Mouse (Mus musculus) heart, embryonic 12.5 days (tissue): Measurements from ENCODE around the gene Morn1. TPM values are rescaled to one million over a fixed set of nuclear protein-coding genes. Genes with fewer than 3 reads are reported as not detected.
A peak's percentile ranks its signal among the peaks of the same experiment; 100 is the strongest.

Source experiments
- ATAC-seq: fragments of 200-750 bp; cut with Nextera tagmentation; 2 replicates; pipeline ENCODE4 v1.8.0; 2017; ENCODE audit warnings: moderate TSS enrichment, moderate library complexity; ENCODE audit not compliant: insufficient number of reproducible peaks, low FRiP score
- H3K27ac ChIP-seq: fragments of 300-500 bp; sonication (generic); 2 replicates; pipeline ENCODE4 v1.5.1; 2016; ENCODE audit warnings: mild to moderate bottlenecking, moderate library complexity; ENCODE audit not compliant: poor library complexity, severe bottlenecking
- H3K27me3 ChIP-seq: fragments of 300-500 bp; sonication (generic); replicated peaks from 2 replicates; pipeline ENCODE4 v1.6.1; 2016; ENCODE audit warnings: mild to moderate bottlenecking, moderate library complexity
- H3K36me3 ChIP-seq: fragments of 300-500 bp; sonication (generic); 2 replicates; pipeline ENCODE4 v1.6.1; 2016; ENCODE audit warnings: mild to moderate bottlenecking, moderate library complexity
- H3K4me1 ChIP-seq: fragments of 300-500 bp; sonication (generic); replicated peaks from 2 replicates; pipeline ENCODE4 v1.6.1; 2016; ENCODE audit warnings: mild to moderate bottlenecking
- H3K4me2 ChIP-seq: fragments of 300-500 bp; sonication (generic); 2 replicates; pipeline ENCODE4 v1.6.1; 2016; ENCODE audit warnings: mild to moderate bottlenecking, moderate library complexity
- H3K4me3 ChIP-seq: fragments of 300-500 bp; sonication (generic); 2 replicates; pipeline ENCODE4 v1.5.1; 2016; ENCODE audit warnings: mild to moderate bottlenecking
- H3K9ac ChIP-seq: fragments of 300-500 bp; sonication (generic); 2 replicates; pipeline ENCODE4 v1.6.1; 2016; ENCODE audit warnings: mild to moderate bottlenecking, moderate library complexity
- H3K9me3 ChIP-seq: fragments of 300-500 bp; sonication (generic); replicated peaks from 2 replicates; pipeline ENCODE4 v1.6.1; 2016; ENCODE audit warnings: mild to moderate bottlenecking, moderate library complexity
- whole genome bisulfite sequencing: fragments of 180-500 bp; shearing (Covaris S2); methylation state at CpG from one replicate; pipeline ENCODE4 v1.1.7; 2016; 5-methylcytosine and 5-hydroxymethylcytosine counted together
- polyA plus RNA-seq: library from polyadenylated mRNA; unstranded; fragments of >200 nt; fragmentation: Nextera tagmentation; extraction: Ambion mirVana; gene quantifications from 2 replicates; pipeline ENCODE4 v1.2.1, GENCODE M21; 2016

Morn1 gene
- polyA plus RNA-seq, 1 experiment from 2014 or later = 3.1 TPM

- Histone ChIP-seq H3K36me3 (no peaks in the 10 kb centered on the region), H3K27ac (peak overlapping the region; percentile 85; the same call in 1 of the 2 replicates), H3K9ac (no peak overlapping the region), H3K9me3 (no peaks in the 10 kb centered on the region), H3K27me3 (no peaks in the 10 kb centered on the region), H3K4me3 (no peak overlapping the region), H3K4me2 (no peak overlapping the region), H3K4me1 (peaks cover 83% of the 10 kb centered on the region)
- ATAC-seq = no peak
- WGBS = 84% methylated on average over 7 of the region's 7 CpGs
Measured at GRCm38 (mm10) chr4:155183201-155183600, 96.8 kb downstream of the Morn1 start.

- H3K4me2 ChIP-seq = peak overlapping the region; percentile 48
Measured at GRCm38 (mm10) chr4:155184248-155185070, 98.1 kb downstream of the Morn1 start.

DNA sequence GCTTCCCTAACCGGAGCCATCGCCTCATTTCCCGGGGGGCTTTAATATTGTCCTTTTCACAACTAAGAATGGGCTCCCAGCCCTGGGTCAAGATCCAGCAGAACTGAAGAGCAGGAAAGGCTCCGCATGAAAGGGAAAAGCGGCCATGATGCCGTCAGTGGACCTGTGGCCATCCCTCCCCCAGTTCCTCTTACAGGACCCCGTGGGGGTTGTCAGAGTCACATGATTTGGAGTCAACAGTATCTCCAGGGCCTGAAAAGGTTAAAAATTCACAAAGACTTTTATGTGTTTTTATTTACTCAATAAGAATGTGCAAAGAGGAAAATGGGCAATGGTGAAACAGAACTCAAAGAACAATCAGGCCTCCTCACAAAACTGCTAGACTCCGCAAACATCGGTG is 99.5 kb downstream of the Morn1 start:
- H3K4me1 ChIP-seq = peaks cover 87% of the 10 kb centered on the region
- no peak for ATAC-seq
- H3K27me3 ChIP-seq = no peaks in the 10 kb centered on the region
- WGBS = 86% methylated on average over 9 of the region's 9 CpGs
- H3K4me2 ChIP-seq = no peak overlapping the region
- no peaks in the 10 kb centered on the region for H3K9me3 ChIP-seq
- no peak overlapping the region for H3K9ac ChIP-seq
- no peak overlapping the region for H3K4me3 ChIP-seq
- H3K36me3 ChIP-seq = no peaks in the 10 kb centered on the region
- H3K27ac ChIP-seq = 0 out of 2 replicates have a peak overlapping the region, but pooled peaks have one; percentile 29

More at GRCm38 (mm10) chr4:155184248-155185070, 98.1 kb downstream of the Morn1 start:
- Histone ChIP-seq H3K27ac (peak overlapping the region; percentile 85), H3K4me3 (0 out of 2 replicates have a peak overlapping the region, but pooled peaks have one; percentile 0), H3K9ac (peak overlapping the region; percentile 45), H3K27me3 (no peaks in the 10 kb centered on the region), H3K36me3 (no peaks in the 10 kb centered on the region), H3K4me1 (peaks cover 82% of the 10 kb centered on the region), H3K9me3 (no peaks in the 10 kb centered on the region)
- WGBS = 37% methylated on average over 18 of the region's 18 CpGs
- peak; percentile 49; the same call in 1 of the 2 replicates for ATAC-seq

DNA sequence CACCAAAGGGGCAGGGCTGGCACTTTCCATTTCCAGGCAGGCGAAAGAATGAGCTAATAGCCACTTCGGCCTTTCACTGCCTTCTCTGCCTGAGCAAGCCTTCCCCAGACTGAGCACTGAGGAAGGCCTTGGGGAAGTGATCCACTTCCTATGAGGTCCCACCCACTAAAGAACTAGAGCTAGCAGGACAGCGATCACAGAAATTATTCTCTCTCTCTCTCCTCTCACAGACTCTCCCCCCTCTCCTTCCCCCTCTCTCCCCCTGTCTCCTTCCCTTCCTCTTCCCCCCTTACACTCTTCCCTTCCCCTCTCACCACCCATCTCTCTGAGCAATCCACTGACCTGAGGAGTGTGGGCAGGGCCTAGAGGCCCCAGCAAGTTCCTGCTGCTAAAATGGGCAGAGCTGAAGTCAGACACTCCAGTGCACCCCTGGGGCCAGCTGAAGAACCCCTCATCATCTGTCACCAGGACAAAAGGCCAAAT is 100.9 kb downstream of the Morn1 start:
- 20% methylated on average over 3 of the region's 3 CpGs for WGBS
- peak; percentile 22; the same call in 1 of the 2 replicates for ATAC-seq
- Histone ChIP-seq H3K9ac (peak overlapping the region; percentile 46; the same call in 1 of the 2 replicates), H3K4me3 (no peak overlapping the region), H3K4me2 (peak overlapping the region; percentile 34), H3K36me3 (no peaks in the 10 kb centered on the region), H3K27ac (peak overlapping the region; percentile 79), H3K4me1 (peaks cover 95% of the 10 kb centered on the region), H3K9me3 (no peaks in the 10 kb centered on the region), H3K27me3 (no peaks in the 10 kb centered on the region)

GRCm38 (mm10) chr4:155188341-155188740 is 102.0 kb downstream of the Morn1 start:
- WGBS = 32% methylated on average over 8 of the region's 8 CpGs
- H3K9ac ChIP-seq = peak overlapping the region; percentile 46; the same call in 1 of the 2 replicates

GRCm38 (mm10) chr4:155188803-155189202 is 102.4 kb downstream of the Morn1 start:
- Histone ChIP-seq H3K27ac (peak overlapping the region; percentile 79; the same call in 1 of the 2 replicates), H3K4me1 (peaks cover 97% of the 10 kb centered on the region), H3K36me3 (no peaks in the 10 kb centered on the region; the same call in 1 of the 2 replicates), H3K9me3 (no peaks in the 10 kb centered on the region), H3K4me2 (no peak overlapping the region), H3K9ac (peak overlapping the region; percentile 46; the same call in 1 of the 2 replicates), H3K27me3 (no peaks in the 10 kb centered on the region), H3K4me3 (no peak overlapping the region)
- no peak for ATAC-seq

More at GRCm38 (mm10) chr4:155188341-155188740, 102.0 kb downstream of the Morn1 start:
- H3K4me2 ChIP-seq = no peak overlapping the region
- no peak overlapping the region for H3K4me3 ChIP-seq
- no peak for ATAC-seq
- H3K27me3 ChIP-seq = no peaks in the 10 kb centered on the region
- H3K4me1 ChIP-seq = peaks cover 97% of the 10 kb centered on the region
- no peaks in the 10 kb centered on the region; the same call in 1 of the 2 replicates for H3K36me3 ChIP-seq
- peak overlapping the region; percentile 79 for H3K27ac ChIP-seq
- H3K9me3 ChIP-seq = no peaks in the 10 kb centered on the region

DNA sequence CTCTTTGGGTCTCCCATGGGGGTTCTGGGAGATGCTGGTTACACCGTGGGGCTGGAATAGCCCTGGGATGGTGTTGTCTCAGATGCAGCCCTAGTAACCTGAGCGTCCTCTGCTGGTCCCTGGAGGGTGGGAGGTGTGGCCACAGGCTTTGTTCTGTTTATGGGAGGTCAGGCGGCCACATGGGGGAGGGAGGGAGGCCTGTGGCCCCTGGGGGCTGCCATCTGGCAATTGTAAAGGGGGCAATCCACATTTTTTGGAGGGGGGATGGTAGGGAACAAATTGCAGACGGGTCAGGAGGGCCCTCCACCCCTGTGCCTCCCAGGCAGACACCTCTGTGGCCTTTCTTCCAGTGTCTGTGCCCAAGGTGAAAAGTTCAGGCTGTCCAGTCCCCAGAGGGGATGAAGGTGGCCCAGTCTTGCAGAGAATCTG is 103.3 kb downstream of the Morn1 start:
- H3K9ac ChIP-seq = 0 out of 2 replicates have a peak overlapping the region, but pooled peaks have one; percentile 42
- peak overlapping the region; percentile 36; the same call in 1 of the 2 replicates for H3K27ac ChIP-seq
- no peaks in the 10 kb centered on the region; the same call in 1 of the 2 replicates for H3K36me3 ChIP-seq
- no peaks in the 10 kb centered on the region for H3K9me3 ChIP-seq
- no peaks in the 10 kb centered on the region for H3K27me3 ChIP-seq
- no peak overlapping the region for H3K4me3 ChIP-seq
- peak; percentile 36; the same call in 1 of the 2 replicates for ATAC-seq
- peak overlapping the region; percentile 17 for H3K4me2 ChIP-seq
- H3K4me1 ChIP-seq = peaks cover 92% of the 10 kb centered on the region
- 12% methylated on average over 4 of the region's 4 CpGs for WGBS

DNA sequence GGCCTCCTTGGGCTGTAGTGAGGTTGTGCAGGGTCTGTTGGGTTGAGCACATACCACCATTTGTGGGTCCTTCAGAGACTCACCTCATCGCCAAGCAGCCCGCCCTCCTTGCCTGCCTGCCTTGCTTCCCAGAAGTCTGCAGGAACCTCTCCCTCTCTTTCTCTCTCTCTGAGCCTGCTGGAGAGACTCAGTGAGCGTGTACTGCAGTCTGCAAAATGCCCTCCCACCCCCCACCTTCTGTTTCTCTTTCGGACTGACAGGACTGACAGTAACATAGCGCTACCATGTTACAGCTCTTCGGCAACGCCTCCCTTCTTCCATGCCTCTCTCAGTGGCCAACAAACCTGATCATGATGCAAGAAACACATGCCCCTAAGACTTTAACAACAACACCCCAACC is 103.9 kb downstream of the Morn1 start:
- ATAC-seq = no peak
- no peaks in the 10 kb centered on the region; the same call in 1 of the 2 replicates for H3K36me3 ChIP-seq
- no peak overlapping the region for H3K9ac ChIP-seq
- peaks cover 90% of the 10 kb centered on the region for H3K4me1 ChIP-seq
- 36% methylated on average over 7 of the region's 7 CpGs for WGBS
- no peaks in the 10 kb centered on the region for H3K27me3 ChIP-seq
- H3K9me3 ChIP-seq = no peaks in the 10 kb centered on the region
- H3K27ac ChIP-seq = peak overlapping the region; percentile 36; the same call in 1 of the 2 replicates
- H3K4me2 ChIP-seq = peak overlapping the region; percentile 17
- no peak overlapping the region for H3K4me3 ChIP-seq

Other genes with a start within 250 kb of the Morn1 start
- 0.11 and 0.62 TPM in 2 replicates for gene Ttc34, start 249.1 kb upstream of the Morn1 start, polyA plus RNA-seq
- gene Mmel1, start 217.0 kb upstream of the Morn1 start, polyA plus RNA-seq = 0.20 and 0.44 TPM in 2 replicates
- 35.8 and 38.5 TPM in 2 replicates for gene Fam213b, start 187.4 kb upstream of the Morn1 start, polyA plus RNA-seq
- 1.8 and 2.9 TPM in 2 replicates for gene Tnfrsf14, start 158.0 kb upstream of the Morn1 start, polyA plus RNA-seq
- 0.70 TPM in 1 of 2 replicates, not detected in the other for gene Hes5, start 125.7 kb upstream of the Morn1 start, polyA plus RNA-seq
- 45.7 and 46.2 TPM in 2 replicates for gene Pank4, start 122.5 kb upstream of the Morn1 start, polyA plus RNA-seq
- gene Plch2, start 29.8 kb upstream of the Morn1 start, polyA plus RNA-seq = 0.09 and 0.38 TPM in 2 replicates
- gene Pex10, start 19.6 kb upstream of the Morn1 start, polyA plus RNA-seq = 15.3 and 15.9 TPM in 2 replicates
- gene Rer1, start 195 bp upstream of the Morn1 start, polyA plus RNA-seq = 136 and 144 TPM in 2 replicates
- 11.9 and 14.0 TPM in 2 replicates for gene Ski, start 136.0 kb downstream of the Morn1 start, polyA plus RNA-seq
- 61.0 and 65.1 TPM in 2 replicates for gene Faap20, start 163.2 kb downstream of the Morn1 start, polyA plus RNA-seq